Comparison of ENCODE assay signal across 9 mouse cellular contexts in the genomic region with DNA sequence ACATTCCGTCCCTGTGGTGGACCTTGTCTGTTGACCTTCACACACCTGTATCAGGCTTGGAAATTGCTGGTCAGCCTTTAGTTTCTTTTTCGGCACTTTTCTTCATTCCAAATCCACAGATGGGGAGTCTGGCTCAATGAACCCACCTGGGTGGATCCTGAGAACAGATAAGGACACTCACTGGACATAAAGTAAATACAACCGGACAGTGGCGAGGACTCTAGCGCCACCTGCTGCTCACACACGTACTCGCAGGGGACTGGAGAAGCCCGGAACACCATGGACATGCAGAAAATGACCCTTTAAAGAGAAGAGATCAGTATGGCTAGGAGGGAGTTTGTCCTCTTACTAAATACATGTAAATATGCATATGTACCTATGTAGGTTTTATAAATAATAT.
DNase-seq lines count a peak whose midpoint lies in the region; ATAC-seq and TF ChIP-seq lines count a peak whose summit lies in the region.
"Had no signal": no experiment of that assay in that cellular context is flagged by ENCODE, and none has a peak within 500 bp of the region (broad histone marks: within the 10 kb centered on the region; RNA-seq: fewer than 3 reads in every experiment).

No protein-coding gene starts in this region.

- H3K9me3 ChIP-seq in embryonic facial prominence, embryonic 11.5 days (replicated peaks; ENCODE audit: control insufficient read depth, low read length), result no peaks in the 10 kb centered on the region
- H3K9me3 ChIP-seq in kidney, embryonic 14.5 days (ENCODE audit: control insufficient read depth, low read length), result no peaks in the 10 kb centered on the region
- H3K9me3 ChIP-seq in liver, postnatal 0 days (ENCODE audit: low read length), result no peaks in the 10 kb centered on the region
- H3K9me3 ChIP-seq: megakaryocyte, embryonic 14.5 days had no signal

- no peak overlapping the region for H3K9ac ChIP-seq in embryonic facial prominence, embryonic 11.5 days (replicated peaks; ENCODE audit: low read length)
- H3K9ac ChIP-seq in kidney, embryonic 14.5 days (ENCODE audit: low read depth, low read length), result no peak overlapping the region
- no peak overlapping the region for H3K9ac ChIP-seq in liver, postnatal 0 days (replicated peaks)

- no peak overlapping the region for H3K4me2 ChIP-seq in embryonic facial prominence, embryonic 11.5 days (ENCODE audit: low read depth, low read length)
- no peak overlapping the region for H3K4me2 ChIP-seq in kidney, embryonic 14.5 days (replicated peaks; ENCODE audit: low read depth, low read length)
- H3K4me2 ChIP-seq in liver, postnatal 0 days (ENCODE audit: low read depth, low read length), result no peak overlapping the region

- ATAC-seq in embryonic facial prominence, embryonic 11.5 days (replicated peaks; ENCODE audit: insufficient number of reproducible peaks, low FRiP score, low TSS enrichment, low read depth), result no peak
- 0 out of 2 replicates have a peak, but pooled peaks have one; percentile 20 for ATAC-seq in kidney, embryonic 14.5 days (ENCODE audit: low FRiP score, low TSS enrichment)
- ATAC-seq in liver, postnatal 0 days, result 0 out of 2 replicates have a peak, but pooled peaks have one; percentile 21

- H3K27me3 ChIP-seq in embryonic facial prominence, embryonic 11.5 days (ENCODE audit: control insufficient read depth, insufficient read depth, low read length), result no peaks in the 10 kb centered on the region
- peaks cover 6% of the 10 kb centered on the region; the same call in 1 of the 2 replicates for H3K27me3 ChIP-seq in kidney, embryonic 14.5 days (ENCODE audit: control insufficient read depth, insufficient read depth, low read length)
- H3K27me3 ChIP-seq in liver, postnatal 0 days (ENCODE audit: insufficient read depth, low read length), result 0 out of 2 replicates have a peak, but pooled peaks cover 2% of the 10 kb centered on the region

- no peaks in the 10 kb centered on the region for H3K4me1 ChIP-seq in embryonic facial prominence, embryonic 11.5 days (ENCODE audit: control insufficient read depth, insufficient read depth, low read length)
- no peaks in the 10 kb centered on the region; the same call in 1 of the 2 replicates for H3K4me1 ChIP-seq in kidney, embryonic 14.5 days (ENCODE audit: control insufficient read depth, insufficient read depth, low read length)
- H3K4me1 ChIP-seq in liver, postnatal 0 days (ENCODE audit: insufficient read depth), result no peaks in the 10 kb centered on the region

- no peak for TF ChIP-seq EP300 in liver, postnatal 0 days (IDR thresholded peaks at IDR 0.05; ENCODE audit: low read depth)

- peak; percentile 48 for DNase-seq in ovary, postnatal 10 days (ENCODE audit: low spot score)
- no peak for DNase-seq in ovary, adult 18-20 months (ENCODE audit: low spot score)
- peak; percentile 79 to 80 for DNase-seq in adrenal gland, postnatal 36 days
- DNase-seq in embryonic facial prominence, embryonic 11.5 days (ENCODE audit: low spot score), result peak; percentile 70
- DNase-seq in liver, postnatal 0 days, result peak; percentile 76
- DNase-seq in ovary, postnatal 36 days (ENCODE audit: low spot score), result peak; percentile 64
- peak; percentile 57 to 81 for DNase-seq in urinary bladder, postnatal 4 days (ENCODE audit: low spot score in 2 of 2)

- WGBS in embryonic facial prominence, embryonic 11.5 days, result 24% methylated on average over 8 of the region's 8 CpGs
- 18% methylated on average over 8 of the region's 8 CpGs for WGBS in kidney, embryonic 14.5 days
- WGBS in liver, postnatal 0 days (ENCODE audit: insufficient replicate concordance), result 17% methylated on average over 8 of the region's 8 CpGs

- H3K4me3 ChIP-seq in embryonic facial prominence, embryonic 11.5 days (ENCODE audit: low read depth, low read length), result no peak overlapping the region
- no peak overlapping the region for H3K4me3 ChIP-seq in kidney, embryonic 14.5 days (ENCODE audit: low read length)
- no peak overlapping the region for H3K4me3 ChIP-seq in liver, postnatal 0 days (ENCODE audit: low read depth, low read length)
- H3K4me3 ChIP-seq: megakaryocyte, embryonic 14.5 days had no signal

- H3K27ac ChIP-seq in embryonic facial prominence, embryonic 11.5 days (replicated peaks; ENCODE audit: low read depth, low read length), result no peak overlapping the region
- H3K27ac ChIP-seq in kidney, embryonic 14.5 days (ENCODE audit: low read depth, low read length), result no peak overlapping the region
- no peak overlapping the region for H3K27ac ChIP-seq in liver, postnatal 0 days (ENCODE audit: low read depth)

- peak; percentile 90 for TF ChIP-seq CTCF in liver, postnatal 0 days (IDR thresholded peaks at IDR 0.05; ENCODE audit: low read depth)

- H3K36me3 ChIP-seq in embryonic facial prominence, embryonic 11.5 days (replicated peaks; ENCODE audit: control insufficient read depth, insufficient read depth, low read depth, low read length), result no peaks in the 10 kb centered on the region
- H3K36me3 ChIP-seq in kidney, embryonic 14.5 days (ENCODE audit: control insufficient read depth, insufficient read depth, low read length), result no peaks in the 10 kb centered on the region
- H3K36me3 ChIP-seq in liver, postnatal 0 days (replicated peaks; ENCODE audit: insufficient read depth, low read length), result no peaks in the 10 kb centered on the region
